Mouse (Mus musculus) right cerebral cortex, postnatal 25 days (tissue): ENCODE measurements around the gene Ilk.

Experiments used
- DNase-seq: peaks from one replicate; pipeline ENCODE4 v3.0.0; 2022

The Ilk gene

DNA sequence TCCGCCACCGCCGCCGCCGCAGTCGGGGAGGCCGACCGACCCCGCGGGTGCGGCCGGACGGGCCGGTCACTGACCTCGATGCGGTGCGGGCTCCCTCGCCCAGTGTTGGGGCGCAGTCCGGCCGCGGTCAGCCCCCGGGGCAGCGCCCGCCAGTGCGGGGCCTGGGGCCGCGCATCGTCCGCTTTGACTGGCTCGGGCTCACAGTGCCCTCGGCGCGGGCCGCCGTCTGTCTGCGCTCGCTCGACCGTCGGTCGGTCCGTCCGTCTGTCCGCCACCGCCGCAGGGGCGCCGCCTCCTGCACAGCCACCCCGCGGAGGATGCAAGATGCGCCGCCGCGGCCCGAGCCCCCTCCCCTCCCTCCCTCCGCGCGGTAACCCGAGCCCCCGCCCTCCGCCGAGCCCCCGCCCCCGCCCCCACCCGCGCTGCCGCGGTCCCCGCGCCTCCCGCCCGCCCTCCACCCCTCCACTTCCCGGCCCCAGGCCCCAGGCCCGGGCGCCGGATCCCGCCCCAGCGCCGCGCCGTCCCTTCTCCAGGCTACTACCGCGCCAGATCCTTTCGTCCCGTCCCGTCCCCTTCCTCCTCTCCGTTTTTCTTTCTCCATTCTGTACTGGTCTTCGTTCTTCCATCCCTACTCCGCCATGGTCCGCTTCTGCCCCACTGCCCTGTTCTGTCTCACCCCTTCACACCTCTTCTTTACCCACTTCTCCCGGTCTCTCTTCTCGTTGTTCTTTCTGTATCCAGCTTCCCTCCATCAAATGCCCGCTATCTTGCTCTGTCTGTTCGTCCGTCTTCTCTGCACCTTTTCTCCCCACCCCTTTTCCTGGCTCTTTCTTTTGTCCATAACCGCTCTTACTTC lies 51.1 kb downstream of the Ilk start, which contains the start of gene Dchs1:
Gene Dchs1 (minus strand): TSS at position 370 of the 856 bp plus-strand sequence.
- DNase-seq: no peak

DNA sequence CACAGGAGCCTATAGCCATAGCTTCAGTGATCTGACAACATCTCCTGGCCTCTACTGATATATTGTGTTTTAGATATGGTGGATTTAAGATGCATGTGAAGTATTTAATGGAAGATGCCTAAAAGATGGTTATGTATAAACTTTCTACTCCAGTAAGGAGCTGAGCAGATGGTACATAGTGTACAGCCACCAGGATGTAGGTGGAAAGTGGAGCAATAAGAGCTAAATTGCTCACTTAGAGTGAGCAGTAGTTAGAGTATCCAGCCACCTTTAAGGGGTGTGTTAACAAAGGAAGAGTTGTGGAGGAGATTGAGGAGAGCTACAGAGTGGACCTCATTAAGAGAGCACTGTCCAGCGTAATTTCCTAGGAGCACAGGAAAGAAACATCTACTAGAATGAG lies 54.8 kb downstream of the Ilk start:
- no peak for DNase-seq
